Mouse (Mus musculus): ENCODE results near the gene Epha1. TPM values are rescaled to one million over a fixed set of nuclear protein-coding genes. Genes with fewer than 3 reads are reported as not detected.

The Epha1 gene
- polyA plus RNA-seq, 1 experiment from 2014 or later = 1.8 TPM

DNA sequence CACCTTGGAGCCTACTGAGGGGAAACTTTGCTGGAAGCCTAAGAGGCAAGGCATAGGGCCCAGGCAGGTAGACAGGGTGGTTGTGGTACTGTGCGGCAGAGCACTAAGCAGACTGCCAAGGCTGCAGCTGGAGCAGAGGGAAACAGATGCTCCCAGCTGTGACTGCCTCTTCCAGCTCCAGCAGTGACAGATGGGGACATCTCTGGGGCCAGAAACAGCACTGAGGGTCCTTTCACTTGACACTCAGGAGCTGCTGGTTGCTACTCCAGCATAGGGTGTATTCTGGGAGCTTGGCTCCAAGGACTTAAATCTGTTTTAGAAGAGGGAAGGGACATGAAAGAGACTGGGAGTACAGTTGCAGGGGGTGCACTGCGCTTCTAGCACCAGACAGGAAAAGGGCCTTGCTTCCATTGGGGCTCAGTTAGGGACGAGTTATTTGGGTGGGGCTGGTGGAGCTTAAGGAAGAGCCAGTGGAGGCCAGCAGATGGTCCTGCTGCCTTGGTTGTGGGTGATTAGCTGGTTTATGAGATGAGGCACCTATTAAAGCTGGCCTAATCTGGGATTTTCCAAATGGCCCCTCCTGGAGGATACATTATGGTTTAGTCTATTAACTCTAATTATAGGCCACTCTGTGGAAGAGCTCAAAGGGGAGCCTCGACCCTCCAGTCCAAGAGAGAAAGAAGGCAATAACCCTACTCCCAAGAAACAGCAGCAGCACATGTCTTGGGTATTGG, 2.3 kb downstream of the Epha1 start:
- Histone ChIP-seq H3K9ac (replicated peaks; ENCODE audit: low read length) (no peak overlapping the region), H3K9me3 (replicated peaks; ENCODE audit: control insufficient read depth, low read length) (no peaks in the 10 kb centered on the region), H3K27me3 (ENCODE audit: control insufficient read depth, insufficient read depth, low read length) (0 out of 2 replicates have a peak, but pooled peaks cover 2% of the 10 kb centered on the region), H3K4me1 (ENCODE audit: control insufficient read depth, insufficient read depth, low read length) (no peaks in the 10 kb centered on the region), H3K4me2 (ENCODE audit: low read depth, low read length) (no peak overlapping the region), H3K27ac (replicated peaks; ENCODE audit: low read depth, low read length) (no peak overlapping the region), H3K36me3 (replicated peaks; ENCODE audit: control insufficient read depth, insufficient read depth, low read depth, low read length) (no peaks in the 10 kb centered on the region), H3K4me3 (ENCODE audit: low read depth, low read length) (no peak overlapping the region)
- 43% methylated on average over 4 of the region's 4 CpGs for WGBS
- no peak for DNase-seq (ENCODE audit: low spot score)
- no peak for ATAC-seq (replicated peaks; ENCODE audit: insufficient number of reproducible peaks, low FRiP score, low TSS enrichment, low read depth)

DNA sequence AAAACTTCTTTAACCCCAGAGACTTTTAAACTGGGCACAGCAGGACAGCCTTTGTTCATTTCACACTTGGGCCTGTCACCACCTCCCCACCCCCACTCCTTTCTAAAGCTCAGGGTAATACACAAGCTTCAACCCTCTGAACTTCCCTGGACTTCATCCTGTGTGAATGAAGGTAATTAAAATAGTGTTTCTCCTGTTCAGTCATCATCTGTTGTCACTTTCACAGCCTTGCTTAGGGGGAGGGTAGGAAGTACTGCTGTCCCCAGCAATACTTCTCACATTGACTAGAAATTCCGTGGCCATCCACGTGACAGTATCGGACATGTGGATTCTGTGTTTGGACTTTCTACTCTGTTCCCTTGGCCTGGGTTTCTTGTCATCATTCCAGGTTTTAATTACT, 3.2 kb downstream of the Epha1 start:
- ATAC-seq (replicated peaks; ENCODE audit: insufficient number of reproducible peaks, low FRiP score, low TSS enrichment, low read depth) (no peak), DNase-seq (ENCODE audit: low spot score) (no peak)
- 21% methylated on average over 3 of the region's 3 CpGs for WGBS
- no peak overlapping the region for H3K4me2 ChIP-seq (ENCODE audit: low read depth, low read length)
- H3K9ac ChIP-seq (replicated peaks; ENCODE audit: low read length) = no peak overlapping the region
- H3K9me3 ChIP-seq (replicated peaks; ENCODE audit: control insufficient read depth, low read length) = no peaks in the 10 kb centered on the region
- H3K4me3 ChIP-seq (ENCODE audit: low read depth, low read length) = no peak overlapping the region
- H3K27ac ChIP-seq (replicated peaks; ENCODE audit: low read depth, low read length) = no peak overlapping the region
- 0 out of 2 replicates have a peak, but pooled peaks cover 2% of the 10 kb centered on the region for H3K27me3 ChIP-seq (ENCODE audit: control insufficient read depth, insufficient read depth, low read length)
- H3K36me3 ChIP-seq (replicated peaks; ENCODE audit: control insufficient read depth, insufficient read depth, low read depth, low read length) = no peaks in the 10 kb centered on the region
- no peaks in the 10 kb centered on the region for H3K4me1 ChIP-seq (ENCODE audit: control insufficient read depth, insufficient read depth, low read length)

DNA sequence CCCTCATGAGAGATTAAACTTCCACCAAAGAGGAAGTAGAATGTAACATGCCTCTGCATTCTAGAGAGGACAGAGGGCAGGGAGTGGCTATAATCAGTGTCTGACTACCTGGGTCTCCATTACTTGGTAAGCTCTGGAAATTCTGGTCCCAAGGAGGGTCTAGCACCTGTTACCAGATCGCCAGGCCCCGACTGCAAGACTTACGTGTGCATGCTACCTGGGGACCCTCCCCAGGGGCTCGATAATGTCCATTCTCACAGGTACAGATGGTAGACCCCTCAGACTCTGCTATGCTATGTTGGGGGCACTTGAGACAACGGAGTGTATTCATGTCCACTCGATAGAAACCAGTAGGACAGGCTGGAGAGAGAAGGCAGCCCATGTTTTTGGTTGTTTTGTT, 7.9 kb downstream of the Epha1 start:
- Histone ChIP-seq H3K27me3 (ENCODE audit: control insufficient read depth, insufficient read depth, low read length) (no peaks in the 10 kb centered on the region), H3K4me2 (ENCODE audit: low read depth, low read length) (no peak overlapping the region), H3K4me3 (ENCODE audit: low read depth, low read length) (no peak overlapping the region), H3K9ac (replicated peaks; ENCODE audit: low read length) (no peak overlapping the region), H3K27ac (replicated peaks; ENCODE audit: low read depth, low read length) (no peak overlapping the region), H3K36me3 (replicated peaks; ENCODE audit: control insufficient read depth, insufficient read depth, low read depth, low read length) (no peaks in the 10 kb centered on the region), H3K4me1 (ENCODE audit: control insufficient read depth, insufficient read depth, low read length) (no peaks in the 10 kb centered on the region), H3K9me3 (replicated peaks; ENCODE audit: control insufficient read depth, low read length) (no peaks in the 10 kb centered on the region)
- ATAC-seq (replicated peaks; ENCODE audit: insufficient number of reproducible peaks, low FRiP score, low TSS enrichment, low read depth) = no peak
- 88% methylated on average over 6 of the region's 6 CpGs for WGBS
- no peak for DNase-seq (ENCODE audit: low spot score)

DNA sequence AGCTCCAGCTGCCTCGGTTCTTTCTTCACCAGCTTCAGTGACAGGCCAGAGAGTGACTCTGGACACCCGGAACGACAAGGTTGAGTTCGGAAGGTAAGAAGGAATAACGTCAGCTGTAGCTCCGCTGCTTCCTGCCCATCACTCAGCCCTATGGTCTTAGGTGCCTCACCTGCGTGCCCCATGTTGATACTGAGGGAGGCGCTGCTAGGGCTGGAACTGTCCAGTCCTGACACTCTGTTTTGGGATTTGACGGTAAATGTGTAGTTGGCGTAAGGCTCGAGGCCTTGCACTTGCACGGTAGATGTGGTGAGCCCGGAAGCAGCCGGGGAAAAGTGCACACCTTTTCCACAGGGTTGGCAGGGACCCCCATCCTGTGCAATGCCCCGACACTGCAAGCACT, 8.5 kb downstream of the Epha1 start:
- Histone ChIP-seq H3K27ac (replicated peaks; ENCODE audit: low read depth, low read length) (no peak overlapping the region), H3K9ac (replicated peaks; ENCODE audit: low read length) (no peak overlapping the region), H3K4me1 (ENCODE audit: control insufficient read depth, insufficient read depth, low read length) (no peaks in the 10 kb centered on the region), H3K27me3 (ENCODE audit: control insufficient read depth, insufficient read depth, low read length) (no peaks in the 10 kb centered on the region), H3K9me3 (replicated peaks; ENCODE audit: control insufficient read depth, low read length) (no peaks in the 10 kb centered on the region), H3K36me3 (replicated peaks; ENCODE audit: control insufficient read depth, insufficient read depth, low read depth, low read length) (no peaks in the 10 kb centered on the region), H3K4me3 (ENCODE audit: low read depth, low read length) (no peak overlapping the region), H3K4me2 (ENCODE audit: low read depth, low read length) (no peak overlapping the region)
- DNase-seq (ENCODE audit: low spot score) (no peak), ATAC-seq (replicated peaks; ENCODE audit: insufficient number of reproducible peaks, low FRiP score, low TSS enrichment, low read depth) (no peak)
- WGBS = 82% methylated on average over 15 of the region's 15 CpGs

DNA sequence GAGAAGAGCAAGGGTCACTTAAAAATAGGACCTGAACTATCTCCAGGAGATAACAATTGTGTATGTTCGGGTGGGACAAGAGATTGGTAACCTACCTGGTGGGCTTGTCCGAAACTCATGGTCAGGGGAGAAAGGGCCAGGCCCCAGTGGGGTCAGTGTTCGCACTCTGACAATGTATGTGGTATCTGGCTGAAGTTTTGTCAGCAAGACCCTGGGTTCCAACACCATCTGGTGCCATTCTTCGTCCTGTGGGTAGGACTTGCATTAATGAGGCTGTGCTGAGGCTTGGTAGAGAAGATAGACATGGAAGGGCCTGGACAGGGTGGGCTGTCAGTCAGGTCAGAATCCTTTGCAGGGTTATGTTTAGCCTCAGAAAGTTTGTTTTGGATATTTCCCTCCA, 9.0 kb downstream of the Epha1 start:
- Histone ChIP-seq H3K9ac (replicated peaks; ENCODE audit: low read length) (no peak overlapping the region), H3K36me3 (replicated peaks; ENCODE audit: control insufficient read depth, insufficient read depth, low read depth, low read length) (no peaks in the 10 kb centered on the region), H3K9me3 (replicated peaks; ENCODE audit: control insufficient read depth, low read length) (no peaks in the 10 kb centered on the region), H3K27me3 (ENCODE audit: control insufficient read depth, insufficient read depth, low read length) (no peaks in the 10 kb centered on the region), H3K4me3 (ENCODE audit: low read depth, low read length) (no peak overlapping the region), H3K4me1 (ENCODE audit: control insufficient read depth, insufficient read depth, low read length) (no peaks in the 10 kb centered on the region), H3K4me2 (ENCODE audit: low read depth, low read length) (no peak overlapping the region), H3K27ac (replicated peaks; ENCODE audit: low read depth, low read length) (no peak overlapping the region)
- no peak for DNase-seq (ENCODE audit: low spot score)
- WGBS = 90% methylated on average over 4 of the region's 4 CpGs
- no peak for ATAC-seq (replicated peaks; ENCODE audit: insufficient number of reproducible peaks, low FRiP score, low TSS enrichment, low read depth)

DNA sequence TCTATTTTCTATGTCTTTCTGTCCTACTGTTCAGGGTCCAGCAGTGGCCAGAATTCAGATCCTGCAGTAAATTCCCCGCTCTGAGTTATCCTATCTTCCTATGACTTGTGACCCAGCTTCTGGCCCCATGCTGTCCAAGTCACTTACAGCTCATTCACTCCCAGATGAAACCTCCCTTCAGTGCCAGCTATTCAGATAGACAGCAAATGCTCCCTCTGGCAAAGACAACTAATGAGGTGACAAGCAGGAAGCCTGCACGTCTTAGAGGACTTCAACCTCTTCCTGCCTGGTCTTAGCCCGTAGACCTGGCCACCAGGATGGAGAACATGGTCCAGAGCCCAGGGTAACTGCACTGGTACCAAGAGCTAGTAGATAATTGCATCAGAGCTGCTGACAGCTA, 10.1 kb downstream of the Epha1 start:
- 59% methylated on average over 3 of the region's 3 CpGs for WGBS
- no peaks in the 10 kb centered on the region for H3K4me1 ChIP-seq (ENCODE audit: control insufficient read depth, insufficient read depth, low read length)
- H3K27me3 ChIP-seq (ENCODE audit: control insufficient read depth, insufficient read depth, low read length) = no peaks in the 10 kb centered on the region
- no peak for ATAC-seq (replicated peaks; ENCODE audit: insufficient number of reproducible peaks, low FRiP score, low TSS enrichment, low read depth)
- H3K4me3 ChIP-seq (ENCODE audit: low read depth, low read length) = no peak overlapping the region
- H3K4me2 ChIP-seq (ENCODE audit: low read depth, low read length) = no peak overlapping the region
- H3K9me3 ChIP-seq (replicated peaks; ENCODE audit: control insufficient read depth, low read length) = no peaks in the 10 kb centered on the region
- no peak overlapping the region for H3K9ac ChIP-seq (replicated peaks; ENCODE audit: low read length)
- no peak for DNase-seq (ENCODE audit: low spot score)
- 0 out of 2 replicates have a peak, but pooled peaks cover 2% of the 10 kb centered on the region for H3K36me3 ChIP-seq (replicated peaks; ENCODE audit: control insufficient read depth, insufficient read depth, low read depth, low read length)
- H3K27ac ChIP-seq (replicated peaks; ENCODE audit: low read depth, low read length) = no peak overlapping the region

DNA sequence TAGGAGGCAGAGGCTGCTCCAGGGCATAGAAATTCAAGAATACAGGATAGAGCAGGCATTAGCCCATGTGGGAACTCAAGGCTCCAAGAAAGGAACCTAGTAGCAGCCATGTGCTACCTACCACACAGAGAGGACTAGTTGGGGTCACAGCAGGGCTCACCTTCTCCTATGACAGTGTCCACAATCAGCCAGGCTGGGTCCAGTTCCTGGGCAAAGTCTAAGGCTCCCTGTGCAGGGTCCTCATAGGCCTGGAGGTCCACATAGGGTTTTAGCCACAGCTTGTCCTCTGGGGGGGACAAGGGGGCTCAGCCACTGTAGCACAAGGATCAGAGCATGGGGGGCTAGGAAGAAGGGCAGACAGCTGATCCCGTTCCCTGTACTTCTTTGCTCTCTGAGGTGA, 10.6 kb downstream of the Epha1 start:
- 73% methylated on average over 1 of the region's 1 CpGs for WGBS
- Histone ChIP-seq H3K9me3 (replicated peaks; ENCODE audit: control insufficient read depth, low read length) (no peaks in the 10 kb centered on the region), H3K27me3 (ENCODE audit: control insufficient read depth, insufficient read depth, low read length) (no peaks in the 10 kb centered on the region), H3K36me3 (replicated peaks; ENCODE audit: control insufficient read depth, insufficient read depth, low read depth, low read length) (peaks cover 4% of the 10 kb centered on the region; the same call in 1 of the 2 replicates), H3K4me3 (ENCODE audit: low read depth, low read length) (no peak overlapping the region), H3K27ac (replicated peaks; ENCODE audit: low read depth, low read length) (no peak overlapping the region), H3K9ac (replicated peaks; ENCODE audit: low read length) (no peak overlapping the region), H3K4me2 (ENCODE audit: low read depth, low read length) (no peak overlapping the region), H3K4me1 (ENCODE audit: control insufficient read depth, insufficient read depth, low read length) (no peaks in the 10 kb centered on the region)
- DNase-seq (ENCODE audit: low spot score) (no peak), ATAC-seq (replicated peaks; ENCODE audit: insufficient number of reproducible peaks, low FRiP score, low TSS enrichment, low read depth) (no peak)

DNA sequence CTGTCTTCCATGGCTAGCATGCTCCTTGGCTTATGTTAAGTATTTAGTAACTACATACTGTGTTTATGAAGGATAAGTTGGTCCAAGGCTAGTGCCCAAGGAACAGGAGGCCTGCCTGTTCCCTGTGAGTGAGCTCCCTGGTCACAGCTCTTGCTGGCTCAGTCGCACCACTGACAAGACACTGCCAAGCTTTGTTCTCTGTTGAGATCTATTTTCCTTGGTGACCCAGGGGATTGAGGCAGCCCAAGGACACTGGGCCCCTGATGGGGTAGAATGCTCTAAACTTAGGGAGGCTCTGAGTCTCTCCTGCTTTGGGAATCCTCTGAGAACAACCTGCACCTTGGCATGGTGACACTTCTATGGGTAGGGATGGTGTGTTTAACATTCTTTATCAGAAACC, 11.0 kb downstream of the Epha1 start:
- no peak for DNase-seq (ENCODE audit: low spot score)
- H3K36me3 ChIP-seq (replicated peaks; ENCODE audit: control insufficient read depth, insufficient read depth, low read depth, low read length) = peaks cover 6% of the 10 kb centered on the region; the same call in 1 of the 2 replicates
- no peak for ATAC-seq (replicated peaks; ENCODE audit: insufficient number of reproducible peaks, low FRiP score, low TSS enrichment, low read depth)
- no peak overlapping the region for H3K4me3 ChIP-seq (ENCODE audit: low read depth, low read length)
- WGBS = 75% methylated on average over 1 of the region's 1 CpGs
- H3K27ac ChIP-seq (replicated peaks; ENCODE audit: low read depth, low read length) = no peak overlapping the region
- no peaks in the 10 kb centered on the region for H3K9me3 ChIP-seq (replicated peaks; ENCODE audit: control insufficient read depth, low read length)
- no peaks in the 10 kb centered on the region for H3K27me3 ChIP-seq (ENCODE audit: control insufficient read depth, insufficient read depth, low read length)
- H3K4me2 ChIP-seq (ENCODE audit: low read depth, low read length) = no peak overlapping the region
- no peaks in the 10 kb centered on the region for H3K4me1 ChIP-seq (ENCODE audit: control insufficient read depth, insufficient read depth, low read length)
- H3K9ac ChIP-seq (replicated peaks; ENCODE audit: low read length) = no peak overlapping the region
